Mouse (Mus musculus) lung, postnatal 14 days (tissue): ENCODE measurements around the gene Zfp704.

Source experiments
- DNase-seq: peaks from one replicate; pipeline ENCODE4 v3.0.0; 2021

Zfp704 gene

GRCm38 (mm10) chr3:9554916-9555315 is 55.0 kb downstream of the Zfp704 start:
- DNase-seq: no peak

DNA sequence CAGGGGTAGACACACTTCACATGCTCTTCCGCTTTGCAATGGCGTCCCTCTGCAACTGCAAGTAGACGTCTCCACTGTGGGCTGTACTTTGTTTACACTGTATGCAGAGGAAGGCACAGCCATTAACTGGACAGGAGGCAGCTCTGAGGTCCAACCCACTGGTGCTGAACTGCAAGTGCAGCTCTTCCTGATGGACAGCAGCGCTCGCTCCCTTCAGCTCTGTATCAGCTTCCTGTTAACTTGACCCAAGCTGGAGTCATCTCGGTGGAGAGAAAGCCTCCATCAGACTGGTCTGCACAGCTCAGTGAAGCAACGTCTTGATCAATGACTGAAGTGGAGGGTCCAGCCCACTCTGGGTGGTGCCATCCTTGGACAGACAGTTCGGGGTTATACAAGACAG is 57.6 kb downstream of the Zfp704 start:
- DNase-seq: no peak

DNA sequence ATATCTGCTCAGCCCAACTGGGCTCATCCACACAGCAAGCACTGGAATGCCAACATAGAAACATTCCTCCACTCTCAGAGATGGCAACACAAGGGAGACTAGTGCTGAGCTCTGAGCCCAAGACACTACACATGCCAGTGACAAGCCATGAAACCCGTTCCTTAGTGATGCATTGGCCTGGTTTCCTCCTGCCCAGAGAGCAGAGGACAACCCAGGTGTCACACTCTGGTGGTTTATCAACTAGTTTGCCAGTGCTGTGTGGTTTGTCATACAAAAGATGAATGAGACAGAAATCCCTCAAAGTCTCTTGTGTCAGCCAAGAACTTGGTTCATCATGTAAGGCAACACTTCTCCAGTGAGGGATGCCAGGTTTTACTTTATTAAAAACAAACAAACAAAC is 59.0 kb downstream of the Zfp704 start:
- DNase-seq: no peak

DNA sequence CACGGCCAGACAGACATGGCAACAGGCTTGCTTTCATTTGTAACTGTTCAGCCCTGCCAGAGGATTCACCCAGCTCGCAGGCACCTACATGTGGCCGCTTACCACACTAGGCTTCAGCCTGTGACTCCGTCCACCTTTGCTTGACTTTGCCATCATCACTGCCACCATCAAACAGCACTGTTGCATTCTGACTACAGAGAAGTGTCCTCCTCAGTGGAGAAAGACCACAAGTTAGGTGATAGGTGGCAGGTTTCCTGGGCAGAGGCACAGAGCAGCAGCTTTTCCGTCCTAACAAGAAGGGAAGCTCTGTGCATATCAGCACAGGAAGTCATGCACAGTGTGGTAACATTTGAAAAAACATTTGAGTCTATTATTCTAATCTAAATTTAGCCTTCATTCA is 60.1 kb downstream of the Zfp704 start:
- no peak for DNase-seq

DNA sequence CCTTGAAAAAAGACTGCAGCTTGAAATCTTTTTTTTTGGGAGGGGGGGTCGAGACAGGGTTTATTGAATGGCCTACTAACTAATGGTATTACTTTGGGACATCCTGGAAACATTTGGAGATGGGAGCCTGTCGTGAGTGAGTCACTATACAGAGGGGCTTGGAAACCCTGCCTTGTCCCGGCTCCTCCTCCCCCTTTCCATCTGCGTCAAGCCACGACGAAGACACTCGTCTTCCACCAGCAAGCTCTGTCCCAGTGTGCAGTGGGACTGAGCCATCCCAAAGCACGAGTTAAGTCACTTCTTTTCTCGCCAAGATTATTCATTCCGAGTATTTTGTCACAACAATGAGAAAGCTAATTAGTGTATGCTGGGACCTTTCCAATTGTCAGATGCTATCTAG is 61.7 kb downstream of the Zfp704 start:
- no peak for DNase-seq

GRCm38 (mm10) chr3:9546882-9547620 is 62.8 kb downstream of the Zfp704 start:
- DNase-seq: peak; percentile 16

DNA sequence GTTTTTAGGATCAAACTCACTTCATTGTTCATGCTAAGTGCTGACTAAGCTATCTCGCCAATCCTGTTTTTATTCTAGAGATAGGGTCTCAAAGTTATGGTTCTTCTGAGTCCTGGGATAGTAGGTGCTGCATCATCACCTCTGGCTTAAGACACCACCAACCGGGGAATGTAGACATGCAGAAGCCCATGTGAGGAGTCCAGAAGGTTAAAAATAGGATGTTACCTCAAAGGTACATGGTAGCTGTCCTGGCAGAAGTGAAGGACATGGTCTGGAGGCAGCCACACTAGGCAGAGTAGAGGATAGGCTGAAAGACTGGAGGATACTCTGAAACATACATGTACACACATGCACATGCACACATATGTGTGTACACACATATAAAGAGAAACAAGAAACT is 65.5 kb downstream of the Zfp704 start:
- DNase-seq: no peak

- DNase-seq: no peak
Observed at GRCm38 (mm10) chr3:9543916-9544315, 66.0 kb downstream of the Zfp704 start.

DNA sequence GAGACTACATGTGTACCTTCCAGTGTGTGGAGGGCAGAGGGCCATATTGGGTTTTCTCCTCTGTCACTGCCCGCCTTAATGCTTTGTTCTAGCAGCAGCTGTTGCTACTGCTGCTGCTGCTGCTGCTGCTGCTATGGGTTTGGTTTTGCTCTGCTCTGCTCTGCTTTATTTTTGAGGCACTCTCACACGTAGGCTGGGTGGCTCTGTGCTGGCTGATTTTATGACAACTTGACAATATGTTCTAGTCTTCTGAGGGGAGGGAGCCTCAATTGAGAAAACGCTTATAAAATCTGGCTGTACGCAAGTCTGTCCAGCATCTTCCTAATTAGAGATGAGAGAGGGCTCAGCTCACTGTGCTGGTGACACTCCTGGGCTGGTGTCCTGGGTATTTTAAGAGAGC is 66.4 kb downstream of the Zfp704 start:
- no peak for DNase-seq

DNA sequence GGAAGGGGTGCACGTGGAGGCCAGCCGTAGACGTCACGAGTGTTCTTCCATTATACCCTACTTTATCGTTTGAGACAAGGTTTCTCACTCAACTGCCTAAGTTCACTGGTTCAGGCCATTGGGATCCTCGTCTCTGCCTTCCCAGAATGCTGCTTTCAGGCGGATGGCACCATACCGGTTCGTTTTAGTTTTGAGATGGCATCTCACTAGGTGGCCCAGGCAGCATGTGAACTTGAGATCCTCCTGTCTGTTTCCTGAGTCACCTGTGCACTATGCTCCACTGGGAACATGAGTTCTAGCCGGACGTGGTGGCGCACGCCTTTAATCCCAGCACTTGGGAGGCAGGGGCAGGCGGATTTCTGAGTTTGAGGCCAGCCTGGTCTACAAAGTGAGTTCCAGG is 68.3 kb downstream of the Zfp704 start:
- DNase-seq: no peak

DNA sequence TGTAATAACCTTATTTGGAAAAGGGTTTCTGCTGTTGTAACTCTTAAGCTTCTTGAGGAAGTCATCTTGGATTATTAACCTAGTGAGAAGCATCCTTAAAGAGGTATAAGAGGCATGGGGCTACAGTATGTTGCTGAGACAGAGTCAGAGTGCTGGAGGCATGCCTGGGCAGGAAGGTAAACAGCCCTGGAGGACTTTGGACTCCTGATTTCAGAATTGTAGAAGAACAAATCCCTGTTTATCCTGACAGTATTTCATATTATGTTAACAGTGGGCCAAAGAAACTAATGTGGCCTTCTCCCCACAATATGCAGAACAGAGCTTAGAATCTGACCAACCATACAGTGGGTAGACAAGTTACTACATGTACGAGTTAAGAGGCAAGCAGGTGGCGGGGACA is 71.4 kb downstream of the Zfp704 start:
- no peak for DNase-seq

GRCm38 (mm10) chr3:9537889-9538288 is 72.0 kb downstream of the Zfp704 start:
- DNase-seq: no peak

DNA sequence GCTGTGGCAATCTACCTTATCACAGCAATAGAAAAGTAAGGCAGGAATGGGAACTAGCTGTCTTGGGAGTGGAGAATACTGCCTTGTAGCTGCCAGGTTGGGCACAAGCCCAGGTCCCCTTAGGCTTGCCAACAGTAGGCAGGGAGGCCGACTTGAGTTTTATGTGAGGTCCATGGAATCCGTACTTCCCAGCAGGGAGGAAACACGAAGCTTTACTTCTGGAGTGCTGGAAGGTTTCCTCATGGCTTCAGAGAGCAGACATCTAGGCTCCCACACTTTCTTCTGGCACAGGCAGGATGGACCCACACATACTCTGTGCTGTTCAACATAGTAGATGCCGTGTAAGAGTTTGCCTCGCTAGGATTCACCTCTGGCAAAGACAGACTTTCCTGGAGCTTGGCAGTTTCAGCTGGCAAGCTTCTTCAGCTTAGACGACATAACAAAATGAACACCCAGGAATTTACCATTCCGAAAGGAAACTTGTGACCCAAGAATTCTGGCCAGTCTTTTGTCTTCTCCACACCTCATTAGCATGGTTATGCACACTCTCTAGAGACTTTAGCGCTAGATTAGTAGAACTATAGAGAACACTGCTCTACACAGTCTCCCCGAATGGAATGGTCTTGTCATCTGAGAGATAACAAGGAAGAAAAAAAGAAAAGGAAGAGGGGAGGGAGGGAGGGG is 79.6 kb downstream of the Zfp704 start:
- DNase-seq: no peak

DNA sequence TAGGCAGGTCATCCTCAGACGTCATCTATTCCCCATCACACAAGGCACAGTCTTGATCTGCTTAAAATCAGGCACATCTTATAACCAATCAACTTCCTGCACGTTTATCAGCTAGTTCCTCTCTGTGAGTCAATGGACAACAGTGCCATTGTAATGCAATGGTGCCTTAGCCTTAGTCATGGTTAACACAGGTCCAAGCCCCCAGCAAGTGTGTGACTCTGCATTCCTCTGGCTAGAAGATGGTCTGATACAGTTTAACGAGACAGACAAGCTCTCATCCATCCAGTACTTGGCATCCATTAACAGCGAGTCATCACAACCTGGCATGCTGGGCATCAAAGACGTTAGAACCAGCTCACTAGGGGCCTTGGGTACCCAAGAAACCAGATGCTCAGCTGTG is 85.5 kb downstream of the Zfp704 start:
- DNase-seq: no peak

GRCm38 (mm10) chr3:9523081-9523932 is 86.6 kb downstream of the Zfp704 start:
- DNase-seq: no peak

DNA sequence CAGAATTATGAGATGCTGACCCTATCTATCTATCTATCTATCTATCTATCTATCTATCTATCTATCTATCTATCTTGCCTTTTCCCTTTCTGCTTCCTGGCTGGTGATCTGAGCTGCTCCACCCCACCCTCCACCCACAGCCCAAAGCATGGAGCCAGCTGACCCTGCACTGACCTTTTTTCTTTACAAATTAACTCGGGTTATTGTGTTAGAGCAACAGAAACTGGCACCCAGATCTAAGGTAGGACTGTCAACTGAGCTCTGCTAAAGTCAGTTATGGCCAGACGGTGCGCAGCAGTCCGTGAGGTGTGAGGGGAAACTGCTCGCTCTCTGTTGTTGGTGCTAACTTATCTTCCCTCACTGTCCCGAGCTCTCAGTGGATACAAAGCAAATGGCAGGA is 87.9 kb downstream of the Zfp704 start:
- DNase-seq: no peak

GRCm38 (mm10) chr3:9520728-9521054 is 89.2 kb downstream of the Zfp704 start:
- DNase-seq: no peak

- peak; percentile 82 for DNase-seq
Observed at GRCm38 (mm10) chr3:9520051-9520727, 89.7 kb downstream of the Zfp704 start.

DNA sequence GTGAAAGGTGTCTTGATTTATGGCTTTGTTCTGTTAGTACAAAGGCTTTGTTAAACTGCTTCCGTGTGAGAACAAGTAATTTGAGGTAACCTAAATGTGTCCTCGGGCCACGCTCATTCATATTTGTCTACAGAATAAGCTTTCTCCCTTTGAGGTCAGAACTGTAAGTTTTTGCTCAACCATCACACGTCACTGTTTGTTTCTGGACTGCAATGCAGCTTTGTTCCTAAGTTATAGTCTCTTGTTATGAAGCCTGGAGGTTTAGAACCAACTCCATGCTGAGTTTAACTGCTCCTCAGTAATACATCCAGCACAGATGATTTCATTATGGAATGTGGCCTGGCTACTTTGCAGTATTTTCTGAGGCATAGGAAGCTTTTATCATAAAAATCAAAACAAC is 90.4 kb downstream of the Zfp704 start:
- no peak for DNase-seq

GRCm38 (mm10) chr3:9518936-9519335 is 90.9 kb downstream of the Zfp704 start:
- no peak for DNase-seq

DNA sequence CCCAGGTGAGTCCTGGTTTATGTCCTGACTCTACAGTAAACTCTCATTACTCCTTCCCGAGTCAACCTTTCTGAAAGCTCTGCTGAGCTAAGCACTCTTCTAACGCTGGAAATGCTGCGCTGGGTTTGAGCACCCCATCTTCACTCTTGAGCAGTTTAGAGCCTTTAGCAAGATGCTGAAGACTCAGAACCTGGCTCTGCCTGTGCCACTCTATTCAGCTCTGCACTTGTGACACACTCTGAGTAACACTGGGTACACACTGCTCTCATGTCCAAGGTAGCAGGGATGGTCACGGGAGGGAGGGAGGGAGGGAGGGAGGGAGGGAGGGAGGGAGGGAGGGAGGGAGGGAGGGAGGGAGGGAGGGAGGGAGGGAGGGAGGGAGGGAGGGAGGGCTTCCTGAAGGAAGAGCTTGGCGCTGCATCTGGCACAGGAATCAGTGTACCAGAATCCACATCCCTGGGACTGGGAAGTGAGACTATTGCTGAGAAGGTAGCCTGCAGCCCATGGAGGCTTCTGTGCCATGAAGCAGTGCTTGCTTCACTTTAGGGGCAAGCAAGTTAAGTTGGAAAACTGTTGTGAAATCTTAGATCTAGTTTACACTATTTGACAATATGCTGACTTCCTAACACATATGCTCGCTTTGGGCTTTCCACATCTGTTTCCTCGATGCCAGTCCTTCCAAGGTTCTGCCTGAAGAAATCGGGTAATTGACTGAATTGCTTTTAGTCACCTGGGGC is 93.6 kb downstream of the Zfp704 start:
- DNase-seq: no peak

DNA sequence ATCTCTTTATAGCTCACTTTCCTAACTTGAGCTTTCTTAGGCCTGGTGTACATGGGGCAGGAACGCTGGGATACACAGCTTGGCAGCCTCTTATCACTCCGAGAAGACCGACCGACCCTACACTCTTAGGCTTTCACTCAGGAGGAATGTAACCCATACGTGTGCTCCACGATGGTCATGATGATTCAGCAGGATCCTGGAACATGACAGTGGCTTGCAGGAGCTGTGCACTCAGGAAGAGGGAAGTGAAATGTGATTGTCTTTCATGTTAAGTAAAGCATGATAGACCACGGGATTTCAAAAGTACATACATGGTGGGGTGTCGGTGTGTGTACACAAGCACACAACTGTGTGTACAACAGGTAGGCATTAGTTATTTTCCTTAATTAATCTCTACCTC is 94.4 kb downstream of the Zfp704 start:
- no peak for DNase-seq

DNA sequence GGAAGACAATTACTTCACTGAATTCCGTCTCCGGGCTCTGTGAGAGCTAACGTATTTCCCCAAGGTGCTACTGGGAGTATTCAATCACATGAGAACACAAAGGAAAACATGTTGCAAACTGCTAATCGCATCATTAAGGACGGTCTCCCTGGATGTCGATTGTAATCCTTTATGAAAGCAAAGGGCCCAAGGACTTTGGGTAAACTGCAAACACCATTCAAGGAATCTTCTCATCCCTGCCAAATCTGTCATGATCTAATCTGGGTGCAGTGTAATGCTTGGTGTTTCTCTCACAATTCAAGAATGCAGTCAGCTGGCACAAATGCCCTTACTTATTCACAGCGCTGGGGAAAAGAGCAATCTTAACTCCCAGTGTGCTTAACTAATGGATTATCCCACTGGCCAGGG is 96.2 kb downstream of the Zfp704 start:
- DNase-seq: no peak
